In the genomic region with DNA sequence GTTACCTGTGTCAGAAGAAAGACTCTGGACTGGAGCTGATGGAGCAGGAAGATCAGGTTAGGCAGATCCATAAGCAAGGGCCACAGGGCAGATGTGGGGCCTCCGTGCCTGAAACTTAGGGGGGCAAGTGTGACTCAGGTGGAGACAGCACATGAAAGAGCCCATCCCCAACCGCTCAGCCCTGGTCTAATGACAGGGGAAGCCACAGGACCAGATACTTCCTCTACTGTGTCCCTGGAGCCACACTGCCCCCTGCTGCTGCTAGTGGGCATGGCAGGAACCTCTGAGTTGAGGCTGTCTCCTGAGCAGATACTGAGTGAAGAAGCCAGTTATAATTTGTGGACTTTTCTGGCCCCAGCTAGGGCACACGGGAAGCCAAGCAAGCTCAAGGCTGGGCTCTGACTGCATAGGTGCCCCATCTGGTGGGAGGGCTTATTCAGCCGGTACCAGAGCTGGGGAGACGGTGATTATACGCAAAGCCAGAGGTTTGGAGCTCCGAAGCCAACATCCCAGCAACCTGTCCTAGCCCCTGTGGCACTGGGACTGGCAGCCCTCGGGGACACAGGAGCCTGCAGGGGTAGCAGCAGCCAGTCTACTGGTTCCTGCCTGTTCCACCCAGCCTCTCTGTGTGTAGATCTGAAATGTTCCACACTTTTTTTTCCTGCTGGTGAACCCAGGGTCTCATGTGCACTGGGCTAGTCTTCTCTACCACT, we compare ENCODE assay signal across 8 mouse cellular contexts. TPM values are rescaled to one million over a fixed set of nuclear protein-coding genes. Genes with fewer than 3 reads are reported as not detected.
DNase-seq lines count a peak whose midpoint lies in the region; ATAC-seq and TF ChIP-seq lines count a peak whose summit lies in the region.

No protein-coding gene starts in this region.

- ATAC-seq in frontal cortex, adult (ENCODE audit: low TSS enrichment), result peak; percentile 86
- ATAC-seq in hindbrain, embryonic 13.5 days (ENCODE audit: low FRiP score), result peak; percentile 82

- 30% methylated on average over 8 of the region's 8 CpGs for WGBS in cerebellum, adult 2 months
- 39% methylated on average over 8 of the region's 8 CpGs for WGBS in hindbrain, embryonic 13.5 days

- H3K79me2 ChIP-seq in MEL (ENCODE audit: control insufficient read depth, insufficient read depth, low read length, poor library complexity), result no peaks in the 10 kb centered on the region

- no peak overlapping the region for H3K4me3 ChIP-seq in MEL (ENCODE audit: control insufficient read depth in 1 of 2, insufficient read depth in 1 of 2, low read depth in 2 of 2, low read length in 2 of 2)
- H3K4me3 ChIP-seq in cerebellum, adult 2 months (replicated peaks; ENCODE audit: insufficient read depth, low read depth, low read length), result peak overlapping the region; percentile 4
- H3K4me3 ChIP-seq in hindbrain, embryonic 13.5 days, result no peak overlapping the region

- H3K4me2 ChIP-seq in hindbrain, embryonic 13.5 days, result peak overlapping the region; percentile 2; the same call in 1 of the 2 replicates

- peak overlapping the region; percentile 14; the same call in 1 of the 2 replicates for H3K9ac ChIP-seq in MEL (ENCODE audit: control insufficient read depth, low read depth, low read length, poor library complexity, severe bottlenecking)
- peak overlapping the region; percentile 35; the same call in 1 of the 2 replicates for H3K9ac ChIP-seq in hindbrain, embryonic 13.5 days

- TF ChIP-seq POLR2A in MEL (IDR thresholded peaks at IDR 0.05; ENCODE audit: control insufficient read depth in 1 of 2, insufficient read depth in 1 of 2, low read depth in 1 of 2, low read length in 2 of 2, poor library complexity in 1 of 2), result peak in 1 of 2 experiments; percentile 21; a peak in 1 of 4 replicates
- TF ChIP-seq POLR2A in cerebellum, adult 2 months (IDR thresholded peaks at IDR 0.05; ENCODE audit: borderline replicate concordance, insufficient read depth, low read length), result no peak

- no peak overlapping the region for H3K27ac ChIP-seq in MEL (ENCODE audit: control insufficient read depth, low read depth, low read length)
- H3K27ac ChIP-seq in cerebellum, adult 2 months (ENCODE audit: insufficient read depth, low read length), result no peak overlapping the region
- H3K27ac ChIP-seq in hindbrain, embryonic 13.5 days, result no peak overlapping the region

- DNase-seq in MEL (ENCODE audit: low read depth, low spot score), result peak; percentile 95
- DNase-seq in cerebellum, adult 2 months, result peak; percentile 90 to 98
- DNase-seq in layer of hippocampus, postnatal 14 days (ENCODE audit: low spot score in 2 of 2), result peak; percentile 93 to 95
- DNase-seq in lung, postnatal 14 days, result peak; percentile 95
- DNase-seq in retina, embryonic 14.5 days (ENCODE audit: low spot score), result peak; percentile 95
- peak; percentile 91 to 97 for DNase-seq in thymus, postnatal 36 days

- TF ChIP-seq RAD21 in MEL (IDR thresholded peaks at IDR 0.05; ENCODE audit: low read depth, low read length), result no peak; the same call in none of the 2 replicates

- peaks cover 13 to 20% of the 10 kb centered on the region in 2 experiments for H3K4me1 ChIP-seq in MEL (ENCODE audit: control insufficient read depth in 1 of 2, insufficient read depth in 2 of 2, low read length in 2 of 2)
- peaks cover 23% of the 10 kb centered on the region for H3K4me1 ChIP-seq in cerebellum, adult 2 months (ENCODE audit: control insufficient read depth, insufficient read depth, low read length)
- peaks cover 23% of the 10 kb centered on the region for H3K4me1 ChIP-seq in hindbrain, embryonic 13.5 days (replicated peaks)

- H3K36me3 ChIP-seq in MEL (ENCODE audit: control insufficient read depth in 1 of 2, insufficient read depth in 2 of 2, low read length in 2 of 2), result peaks cover 0 to 10% of the 10 kb centered on the region in 2 experiments; a peak in 2 of 4 replicates
- H3K36me3 ChIP-seq in hindbrain, embryonic 13.5 days, result no peaks in the 10 kb centered on the region

- peak in 1 of 2 experiments; percentile 45; a peak in 2 of 4 replicates for TF ChIP-seq EP300 in MEL (IDR thresholded peaks at IDR 0.05; ENCODE audit: low read depth in 1 of 2, low read length in 2 of 2)

- TF ChIP-seq CTCF in MEL (IDR thresholded peaks at IDR 0.05 in 2 of 3, conservative IDR thresholded peaks at IDR 0.05 in 1 of 3; ENCODE audit: control insufficient read depth in 1 of 3, insufficient read depth in 1 of 3, low read depth in 2 of 3, low read length in 3 of 3, poor library complexity in 1 of 3, severe bottlenecking in 1 of 3), result peak; percentile 99 to 100 (median 99)
- TF ChIP-seq CTCF in cerebellum, adult 2 months (IDR thresholded peaks at IDR 0.05; ENCODE audit: borderline replicate concordance, insufficient read depth, low read depth, low read length), result peak; percentile 100

- H3K27me3 ChIP-seq in MEL (ENCODE audit: control insufficient read depth in 1 of 2, insufficient read depth in 2 of 2, low read length in 2 of 2), result no peaks in the 10 kb centered on the region
- no peaks in the 10 kb centered on the region for H3K27me3 ChIP-seq in cerebellum, adult 2 months (ENCODE audit: control insufficient read depth, insufficient read depth, low read length)
- no peaks in the 10 kb centered on the region for H3K27me3 ChIP-seq in hindbrain, embryonic 13.5 days

- no peaks in the 10 kb centered on the region for H3K9me3 ChIP-seq in MEL (replicated peaks; ENCODE audit: insufficient read depth, low read length)
- no peaks in the 10 kb centered on the region for H3K9me3 ChIP-seq in hindbrain, embryonic 13.5 days

TF ChIP-seq in MEL, 35 proteins besides CTCF, POLR2A, EP300 and RAD21 (continues in another document):
- no peak for TF ChIP-seq GABPA (IDR thresholded peaks at IDR 0.05; ENCODE audit: low read depth, low read length)
- TF ChIP-seq TAL1 (IDR thresholded peaks at IDR 0.05; ENCODE audit: low read length), result no peak
- peak; percentile 73 for TF ChIP-seq ZNF384 (IDR thresholded peaks at IDR 0.05; ENCODE audit: low read depth, low read length)
- TF ChIP-seq CHD2 (IDR thresholded peaks at IDR 0.05; ENCODE audit: low read length), result no peak
- no peak for TF ChIP-seq ZKSCAN1 (IDR thresholded peaks at IDR 0.05; ENCODE audit: low read depth, low read length)
- peak; percentile 59; the same call in 1 of the 2 replicates for TF ChIP-seq ELF1 (IDR thresholded peaks at IDR 0.05; ENCODE audit: low read depth, low read length)
- TF ChIP-seq HCFC1 (IDR thresholded peaks at IDR 0.05; ENCODE audit: low read depth, low read length), result peak; percentile 53
- peak; percentile 93 for TF ChIP-seq SIN3A (IDR thresholded peaks at IDR 0.05; ENCODE audit: low read length)
- 0 out of 2 replicates have a peak, but pooled peaks have one; percentile 28 for TF ChIP-seq MYB (IDR thresholded peaks at IDR 0.05; ENCODE audit: low read depth, low read length)
- TF ChIP-seq MAX (IDR thresholded peaks at IDR 0.05; ENCODE audit: low read length), result peak; percentile 52
- peak; percentile 64 for TF ChIP-seq MAZ (IDR thresholded peaks at IDR 0.05; ENCODE audit: low read depth, low read length)
- no peak for TF ChIP-seq MEF2A (IDR thresholded peaks at IDR 0.05; ENCODE audit: extremely low read depth, insufficient replicate concordance, low read depth, low read length, poor library complexity, severe bottlenecking)
- no peak for TF ChIP-seq NELFE (IDR thresholded peaks at IDR 0.05; ENCODE audit: low read depth, low read length)
- no peak for TF ChIP-seq POLR2AphosphoS5 (IDR thresholded peaks at IDR 0.05; ENCODE audit: borderline replicate concordance, low read depth, low read length)
- TF ChIP-seq UBTF (IDR thresholded peaks at IDR 0.05; ENCODE audit: borderline replicate concordance, insufficient read depth, low read depth, low read length), result no peak
- peak; percentile 100 for TF ChIP-seq SMC3 (IDR thresholded peaks at IDR 0.05; ENCODE audit: low read depth, low read length)
- 0 out of 2 replicates have a peak, but pooled peaks have one; percentile 12 for TF ChIP-seq ETS1 (IDR thresholded peaks at IDR 0.05; ENCODE audit: low read depth, low read length)
- TF ChIP-seq TCF12 (IDR thresholded peaks at IDR 0.05; ENCODE audit: low read depth, low read length), result peak; percentile 35; the same call in 1 of the 2 replicates
- peak; percentile 71 for TF ChIP-seq TBP (IDR thresholded peaks at IDR 0.05; ENCODE audit: low read depth, low read length)
- no peak for TF ChIP-seq KAT2A (conservative IDR thresholded peaks at IDR 0.05; ENCODE audit: low read depth, low read length)
- TF ChIP-seq ZC3H11A (IDR thresholded peaks at IDR 0.05; ENCODE audit: low read depth, low read length), result peak; percentile 100
- TF ChIP-seq GATA1 (IDR thresholded peaks at IDR 0.05; ENCODE audit: low read depth, low read length), result no peak
- no peak for TF ChIP-seq JUND (IDR thresholded peaks at IDR 0.05; ENCODE audit: low read depth, low read length)
- no peak for TF ChIP-seq E2F4 (IDR thresholded peaks at IDR 0.05; ENCODE audit: borderline replicate concordance, low read depth, low read length)
- TF ChIP-seq MAFK (IDR thresholded peaks at IDR 0.05; ENCODE audit: borderline replicate concordance, low read depth, low read length), result no peak
- peak; percentile 31; the same call in 1 of the 2 replicates for TF ChIP-seq USF1 (IDR thresholded peaks at IDR 0.05; ENCODE audit: low read depth, low read length)
- no peak for TF ChIP-seq ZMIZ1 (IDR thresholded peaks at IDR 0.05; ENCODE audit: low read depth, low read length)
- no peak for TF ChIP-seq USF2 (IDR thresholded peaks at IDR 0.05; ENCODE audit: borderline replicate concordance in 1 of 2, insufficient read depth in 1 of 2, low read depth in 1 of 2, low read length in 2 of 2)
- no peak for TF ChIP-seq POLR2AphosphoS2 (IDR thresholded peaks at IDR 0.05; ENCODE audit: low read length)

RNA-seq across cellular contexts. Expression of a gene that starts 17.3 kb away (rescaled TPM):
- total RNA-seq in MEL (2012; rRNA removed), result 0.07 and 0.08 TPM in 2 replicates
- under 1 TPM in 1 of 2 experiments, not detected in 1; 0.71 TPM for polyA plus RNA-seq in MEL (2012; ENCODE audit: insufficient read depth in 1 of 2, insufficient read length in 2 of 2, low read depth in 1 of 2, low replicate concordance in 2 of 2, missing spikeins in 1 of 2)
- 26.5 and 34.3 TPM in 2 replicates for polyA plus RNA-seq in cerebellum, adult 2 months (2012; rRNA removed)
- polyA plus RNA-seq in hindbrain, embryonic 13.5 days (2015; fragmentation: Nextera tagmentation; extraction: Ambion mirVana), result 1.5 and 1.8 TPM in 2 replicates
- total RNA-seq in layer of hippocampus, postnatal 14 days (2021), result 1 to 10 TPM in 1 of 2 experiments, under 1 TPM in 1; 0.93 to 1.2 TPM

RNA-seq across cellular contexts. Expression of a gene that starts 55.2 kb away (rescaled TPM):
- total RNA-seq in MEL (2012; rRNA removed), result 17.8 and 19.4 TPM in 2 replicates
- polyA plus RNA-seq in MEL (2012; ENCODE audit: insufficient read depth in 1 of 2, insufficient read length in 2 of 2, low read depth in 1 of 2, low replicate concordance in 2 of 2, missing spikeins in 1 of 2), result 10 to 100 TPM in 1 of 2 experiments, not detected in 1; 37.2 TPM
- 33.0 and 33.6 TPM in 2 replicates for polyA plus RNA-seq in cerebellum, adult 2 months (2012; rRNA removed)
- 16.2 and 17.4 TPM in 2 replicates for polyA plus RNA-seq in hindbrain, embryonic 13.5 days (2015; fragmentation: Nextera tagmentation; extraction: Ambion mirVana)
- 10 to 100 TPM; 16.7 to 16.8 TPM for total RNA-seq in layer of hippocampus, postnatal 14 days (2021)
